Mouse (Mus musculus) midbrain, embryonic 12.5 days (tissue): ENCODE results near the gene Mpp3. TPM values are rescaled to one million over a fixed set of nuclear protein-coding genes. Genes with fewer than 3 reads are reported as not detected.

Experiments used
- ATAC-seq: fragments of 200-750 bp; cut with Nextera tagmentation; 2 replicates; pipeline ENCODE4 v1.8.0; 2017; ENCODE audit warnings: low read depth, moderate TSS enrichment, moderate library complexity; ENCODE audit not compliant: low FRiP score
- H3K27ac ChIP-seq: fragments of 300-500 bp; sonication (generic); replicated peaks from 2 replicates; pipeline ENCODE4 v1.5.1; 2016; ENCODE audit warnings: mild to moderate bottlenecking
- H3K27me3 ChIP-seq: fragments of 300-500 bp; sonication (generic); 2 replicates; pipeline ENCODE4 v1.6.1; 2016; ENCODE audit warnings: mild to moderate bottlenecking
- H3K36me3 ChIP-seq: fragments of 300-500 bp; sonication (generic); 2 replicates; pipeline ENCODE4 v1.6.1; 2016
- H3K4me1 ChIP-seq: fragments of 300-500 bp; sonication (generic); 2 replicates; pipeline ENCODE4 v1.6.1; 2016
- H3K4me2 ChIP-seq: fragments of 300-500 bp; sonication (generic); replicated peaks from 2 replicates; pipeline ENCODE4 v1.6.1; 2016; ENCODE audit warnings: mild to moderate bottlenecking, moderate library complexity
- H3K4me3 ChIP-seq: fragments of 300-500 bp; sonication (generic); 2 replicates; pipeline ENCODE4 v1.5.1; 2016; ENCODE audit warnings: mild to moderate bottlenecking
- H3K9ac ChIP-seq: fragments of 300-500 bp; sonication (generic); replicated peaks from 2 replicates; pipeline ENCODE4 v1.6.1; 2016; ENCODE audit warnings: mild to moderate bottlenecking, moderate library complexity
- H3K9me3 ChIP-seq: fragments of 300-500 bp; sonication (generic); 2 replicates; pipeline ENCODE4 v1.6.1; 2016; ENCODE audit warnings: mild to moderate bottlenecking
- WGBS: fragments of 180-500 bp; shearing (Covaris S2); methylation state at CpG from one replicate; pipeline ENCODE4 v1.1.7; 2016; 5-methylcytosine and 5-hydroxymethylcytosine counted together
- polyA plus RNA-seq: library from polyadenylated mRNA; unstranded; fragments of >200 nt; fragmentation: Nextera tagmentation; extraction: Ambion mirVana; gene quantifications from 2 replicates; pipeline ENCODE4 v1.2.1, GENCODE M21; 2016

Mpp3 gene
- polyA plus RNA-seq, 1 experiment from 2014 or later: 32.1 TPM

GRCm38 (mm10) chr11:102051954-102052353, 23.7 kb upstream of the Mpp3 start:
- Histone ChIP-seq H3K27ac (no peak overlapping the region), H3K36me3 (no peaks in the 10 kb centered on the region), H3K9me3 (no peaks in the 10 kb centered on the region), H3K4me1 (no peaks in the 10 kb centered on the region), H3K27me3 (no peaks in the 10 kb centered on the region), H3K9ac (no peak overlapping the region), H3K4me2 (no peak overlapping the region), H3K4me3 (no peak overlapping the region)
- no peak for ATAC-seq
- 32% methylated on average over 4 of the region's 4 CpGs for WGBS

GRCm38 (mm10) chr11:102051541-102051940, 23.3 kb upstream of the Mpp3 start:
- no peak overlapping the region for H3K4me2 ChIP-seq
- H3K4me1 ChIP-seq: no peaks in the 10 kb centered on the region
- ATAC-seq: no peak
- no peaks in the 10 kb centered on the region for H3K27me3 ChIP-seq
- H3K36me3 ChIP-seq: no peaks in the 10 kb centered on the region
- WGBS: 77% methylated on average over 4 of the region's 4 CpGs
- no peaks in the 10 kb centered on the region for H3K9me3 ChIP-seq
- H3K4me3 ChIP-seq: no peak overlapping the region
- no peak overlapping the region for H3K27ac ChIP-seq
- no peak overlapping the region for H3K9ac ChIP-seq

GRCm38 (mm10) chr11:102049875-102050482, 21.7 kb upstream of the Mpp3 start:
- Histone ChIP-seq H3K27me3 (no peaks in the 10 kb centered on the region), H3K4me1 (no peaks in the 10 kb centered on the region), H3K36me3 (no peaks in the 10 kb centered on the region), H3K4me3 (no peak overlapping the region), H3K9ac (no peak overlapping the region), H3K4me2 (no peak overlapping the region), H3K27ac (no peak overlapping the region), H3K9me3 (peaks cover 11% of the 10 kb centered on the region)
- 60% methylated on average over 14 of the region's 14 CpGs for WGBS
- no peak for ATAC-seq

- Histone ChIP-seq H3K27ac (no peak overlapping the region), H3K9me3 (peaks cover 13% of the 10 kb centered on the region), H3K4me2 (no peak overlapping the region), H3K36me3 (no peaks in the 10 kb centered on the region), H3K9ac (no peak overlapping the region), H3K4me3 (no peak overlapping the region), H3K27me3 (no peaks in the 10 kb centered on the region), H3K4me1 (no peaks in the 10 kb centered on the region)
- WGBS: 82% methylated on average over 9 of the region's 9 CpGs
- no peak for ATAC-seq
Observed at GRCm38 (mm10) chr11:102046607-102047006, 18.3 kb upstream of the Mpp3 start.

- H3K4me1 ChIP-seq: no peaks in the 10 kb centered on the region
- no peak for ATAC-seq
- no peaks in the 10 kb centered on the region for H3K27me3 ChIP-seq
- no peaks in the 10 kb centered on the region for H3K36me3 ChIP-seq
- H3K9ac ChIP-seq: no peak overlapping the region
- no peak overlapping the region for H3K4me3 ChIP-seq
- peaks cover 13% of the 10 kb centered on the region for H3K9me3 ChIP-seq
- H3K4me2 ChIP-seq: no peak overlapping the region
- no peak overlapping the region for H3K27ac ChIP-seq
- WGBS: 88% methylated on average over 7 of the region's 7 CpGs
Observed at GRCm38 (mm10) chr11:102044691-102045212, 16.5 kb upstream of the Mpp3 start.

GRCm38 (mm10) chr11:102043381-102043780, 15.1 kb upstream of the Mpp3 start:
- peaks cover 13% of the 10 kb centered on the region for H3K9me3 ChIP-seq
- WGBS: 86% methylated on average over 6 of the region's 6 CpGs
- no peaks in the 10 kb centered on the region for H3K36me3 ChIP-seq
- ATAC-seq: no peak
- H3K4me1 ChIP-seq: no peaks in the 10 kb centered on the region
- H3K27me3 ChIP-seq: 0 out of 2 replicates have a peak, but pooled peaks cover 3% of the 10 kb centered on the region
- H3K27ac ChIP-seq: no peak overlapping the region
- H3K9ac ChIP-seq: no peak overlapping the region
- H3K4me3 ChIP-seq: no peak overlapping the region
- no peak overlapping the region for H3K4me2 ChIP-seq

- 87% methylated on average over 13 of the region's 14 CpGs for WGBS
- no peaks in the 10 kb centered on the region for H3K4me1 ChIP-seq
- H3K9ac ChIP-seq: peak overlapping the region; percentile 21; the same call in 1 of the 2 replicates
- H3K4me3 ChIP-seq: no peak overlapping the region
- no peak overlapping the region for H3K27ac ChIP-seq
- H3K27me3 ChIP-seq: peaks cover 7% of the 10 kb centered on the region; the same call in 1 of the 2 replicates
- peaks cover 13% of the 10 kb centered on the region for H3K9me3 ChIP-seq
- no peak overlapping the region for H3K4me2 ChIP-seq
- no peaks in the 10 kb centered on the region for H3K36me3 ChIP-seq
- ATAC-seq: no peak
Observed at GRCm38 (mm10) chr11:102042971-102043370, 14.7 kb upstream of the Mpp3 start.

- Histone ChIP-seq H3K9me3 (peaks cover 13% of the 10 kb centered on the region), H3K4me2 (no peak within 1 kb of the TSS), H3K36me3 (no peaks in the 10 kb centered on the region), H3K27ac (no peak within 1 kb of the TSS), H3K4me3 (no peak within 1 kb of the TSS), H3K27me3 (peaks cover 9% of the 10 kb centered on the region; the same call in 1 of the 2 replicates), H3K9ac (no peak within 1 kb of the TSS), H3K4me1 (no peaks in the 10 kb centered on the region)
- ATAC-seq: no peak
- 64% methylated on average over 5 of the region's 5 CpGs for WGBS
Observed at GRCm38 (mm10) chr11:102041350-102041949, 13.2 kb upstream of the Mpp3 start, which contains the start of gene Cd300lg. Gene Cd300lg (plus strand): TSS chr11:102041509.

- no peak overlapping the region for H3K4me2 ChIP-seq
- H3K4me3 ChIP-seq: no peak overlapping the region
- 70% methylated on average over 4 of the region's 4 CpGs for WGBS
- no peak overlapping the region for H3K27ac ChIP-seq
- H3K9me3 ChIP-seq: peaks cover 8% of the 10 kb centered on the region
- no peaks in the 10 kb centered on the region for H3K4me1 ChIP-seq
- ATAC-seq: no peak
- peaks cover 9% of the 10 kb centered on the region; the same call in 1 of the 2 replicates for H3K27me3 ChIP-seq
- H3K9ac ChIP-seq: no peak overlapping the region
- no peaks in the 10 kb centered on the region for H3K36me3 ChIP-seq
Observed at GRCm38 (mm10) chr11:102040646-102041045, 12.4 kb upstream of the Mpp3 start.

GRCm38 (mm10) chr11:102040138-102040524, 11.9 kb upstream of the Mpp3 start:
- Histone ChIP-seq H3K36me3 (no peaks in the 10 kb centered on the region), H3K4me1 (no peaks in the 10 kb centered on the region), H3K9me3 (peaks cover 3% of the 10 kb centered on the region; the same call in 1 of the 2 replicates), H3K27ac (no peak overlapping the region), H3K4me2 (no peak overlapping the region), H3K4me3 (no peak overlapping the region), H3K27me3 (peaks cover 9% of the 10 kb centered on the region; the same call in 1 of the 2 replicates), H3K9ac (no peak overlapping the region)
- WGBS: under 1% methylated on average over 9 of the region's 9 CpGs
- ATAC-seq: no peak

GRCm38 (mm10) chr11:102039487-102040137, 11.4 kb upstream of the Mpp3 start:
- no peaks in the 10 kb centered on the region for H3K4me1 ChIP-seq
- no peak overlapping the region for H3K27ac ChIP-seq
- H3K4me2 ChIP-seq: no peak overlapping the region
- no peaks in the 10 kb centered on the region for H3K9me3 ChIP-seq
- WGBS: 66% methylated on average over 13 of the region's 13 CpGs
- H3K4me3 ChIP-seq: no peak overlapping the region
- H3K9ac ChIP-seq: no peak overlapping the region
- H3K27me3 ChIP-seq: peaks cover 9% of the 10 kb centered on the region; the same call in 1 of the 2 replicates
- ATAC-seq: no peak
- no peaks in the 10 kb centered on the region for H3K36me3 ChIP-seq

- no peak for ATAC-seq
- WGBS: 88% methylated on average over 6 of the region's 6 CpGs
- H3K9me3 ChIP-seq: no peaks in the 10 kb centered on the region
- H3K27me3 ChIP-seq: peaks cover 9% of the 10 kb centered on the region; the same call in 1 of the 2 replicates
- no peak overlapping the region for H3K9ac ChIP-seq
- H3K36me3 ChIP-seq: no peaks in the 10 kb centered on the region
- H3K27ac ChIP-seq: no peak overlapping the region
- H3K4me2 ChIP-seq: no peak overlapping the region
- no peak overlapping the region for H3K4me3 ChIP-seq
- H3K4me1 ChIP-seq: no peaks in the 10 kb centered on the region
Observed at GRCm38 (mm10) chr11:102037789-102038188, 9.5 kb upstream of the Mpp3 start.
